Mouse (Mus musculus) thymus, postnatal 0 days (tissue): ENCODE measurements around the gene Gpn1. TPM values are rescaled to one million over a fixed set of nuclear protein-coding genes. Genes with fewer than 3 reads are reported as not detected.

Experiments
- DNase-seq: peaks from one replicate; pipeline ENCODE4 v3.0.0-alpha.2; 2015; ENCODE audit warnings: low spot score
- polyA plus RNA-seq: library from polyadenylated mRNA; unstranded; fragments of >200 nt; fragmentation: Nextera tagmentation; extraction: Ambion mirVana; gene quantifications from 2 replicates; pipeline ENCODE4 v1.2.1, GENCODE M21; 2015

Gene Gpn1
- polyA plus RNA-seq, 1 experiment from 2014 or later: 35.4 TPM

DNA sequence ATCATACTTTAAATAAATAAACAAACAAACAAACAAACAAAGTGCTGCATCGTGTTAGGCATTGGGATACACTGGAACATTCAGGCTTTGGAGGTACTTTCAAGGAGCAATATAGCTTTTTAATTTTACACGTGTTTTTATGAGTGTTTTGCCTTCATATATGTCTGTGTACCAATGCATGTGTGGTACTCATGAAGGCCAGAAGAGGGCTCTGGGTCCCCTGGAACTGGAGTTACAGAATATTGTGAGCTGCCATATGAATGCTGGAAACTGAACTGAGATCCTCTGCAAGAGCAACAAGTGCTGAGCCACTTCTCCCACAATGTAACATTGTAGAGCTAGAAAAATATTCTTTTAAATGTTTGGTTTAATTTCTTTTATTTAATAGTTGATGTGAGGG, 40.7 kb downstream of the Gpn1 start:
- peak; percentile 7 for DNase-seq

DNA sequence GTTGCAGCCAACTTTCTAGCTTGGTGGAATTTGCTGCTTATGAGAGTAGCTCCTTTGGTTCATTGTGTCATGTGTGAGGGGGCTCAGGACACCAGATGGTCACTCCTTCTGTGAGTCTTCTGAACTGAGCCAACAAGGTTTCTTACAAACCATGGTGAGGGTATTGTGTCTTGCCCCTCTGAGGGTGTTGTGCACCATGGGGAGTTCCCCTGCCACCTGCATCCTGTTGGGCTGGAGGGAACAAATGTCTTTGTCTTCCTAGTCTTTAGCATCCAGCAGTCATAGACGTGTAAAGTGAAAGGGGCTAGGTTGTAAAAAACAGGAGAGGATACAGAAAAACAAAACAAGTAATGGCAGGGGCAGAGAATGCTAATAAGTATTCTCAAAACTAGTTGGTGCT, 64.9 kb downstream of the Gpn1 start:
- DNase-seq: no peak

DNA sequence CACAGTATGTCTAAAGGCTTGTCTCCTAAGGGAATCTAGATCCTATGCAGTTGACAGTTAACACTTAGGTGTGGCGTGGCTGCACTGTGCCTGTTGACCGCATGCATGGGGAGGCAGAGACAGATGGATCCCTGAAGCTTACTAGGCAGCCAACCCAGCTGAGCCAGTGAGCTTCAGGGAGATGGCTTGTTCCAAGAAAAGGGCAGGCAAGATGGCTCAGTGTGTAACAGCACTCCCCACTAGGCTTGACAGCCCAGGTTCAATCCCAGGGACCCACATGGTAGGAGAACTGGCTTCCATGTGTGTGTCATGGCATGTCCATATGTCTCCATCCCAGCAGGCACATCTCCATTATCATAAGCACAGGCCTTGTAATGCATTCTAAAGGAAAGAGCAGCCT, 65.8 kb downstream of the Gpn1 start:
- no peak for DNase-seq

DNA sequence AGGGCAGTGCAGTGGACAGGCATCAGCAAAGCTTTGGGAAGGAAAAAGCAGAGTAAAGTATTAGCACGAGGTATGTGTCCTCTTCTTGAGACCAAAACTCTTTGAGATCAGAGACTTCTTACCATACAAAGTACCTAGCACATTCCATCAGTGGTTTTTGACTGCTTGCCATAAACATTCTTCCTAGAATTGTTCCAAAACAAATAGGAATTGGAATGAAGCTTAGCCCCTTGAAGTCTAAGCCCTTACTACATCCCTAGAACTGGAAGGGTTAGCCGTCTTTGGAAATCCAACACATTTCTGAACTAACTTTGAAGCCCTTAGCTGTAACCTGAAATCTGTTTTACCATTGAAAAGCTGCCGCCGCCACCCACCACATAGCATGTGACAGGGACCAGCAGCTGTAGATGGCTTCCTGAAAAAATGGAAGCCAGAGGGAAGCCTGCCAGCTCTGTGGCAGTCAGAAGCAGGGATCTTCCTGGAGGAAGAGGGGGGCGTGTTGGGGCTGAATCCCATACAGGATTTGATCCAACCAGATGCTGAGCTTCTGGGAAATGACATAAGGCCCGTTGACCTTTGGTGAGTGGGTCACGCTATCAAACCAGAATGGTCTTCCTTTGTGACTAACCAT, 67.6 kb downstream of the Gpn1 start:
- no peak for DNase-seq

Other genes with a start within 250 kb of the Gpn1 start
- gene Krtcap3, start 243.1 kb upstream of the Gpn1 start, polyA plus RNA-seq: 21.8 and 23.9 TPM in 2 replicates
- gene Ift172, start 203.6 kb upstream of the Gpn1 start, polyA plus RNA-seq: 10.6 and 12.9 TPM in 2 replicates
- 2.0 and 2.5 TPM in 2 replicates for gene Fndc4, start 198.7 kb upstream of the Gpn1 start, polyA plus RNA-seq
- gene Gckr, start 197.3 kb upstream of the Gpn1 start, polyA plus RNA-seq: 0.04 and 0.06 TPM in 2 replicates
- 33.2 and 43.4 TPM in 2 replicates for gene Zfp512, start 42.3 kb upstream of the Gpn1 start, polyA plus RNA-seq
- gene 4930548H24Rik, start 9.0 kb upstream of the Gpn1 start, polyA plus RNA-seq: 0.09 and 0.16 TPM in 2 replicates
- 20.7 and 31.6 TPM in 2 replicates for gene Slc4a1ap, start 32.3 kb downstream of the Gpn1 start, polyA plus RNA-seq
- 13.9 and 17.0 TPM in 2 replicates for gene Supt7l, start 33.1 kb downstream of the Gpn1 start, polyA plus RNA-seq
- gene Mrpl33, start 102.2 kb downstream of the Gpn1 start, polyA plus RNA-seq: 425 and 428 TPM in 2 replicates
- gene Rbks, start 202.9 kb downstream of the Gpn1 start, polyA plus RNA-seq: 20.7 and 22.1 TPM in 2 replicates
- gene Babam2, start 202.9 kb downstream of the Gpn1 start, polyA plus RNA-seq: 48.1 and 53.9 TPM in 2 replicates